Mouse (Mus musculus): ENCODE measurements at regions not wholly inside any gene's neighbourhood (a gene's known extent, or its start where the extent isn't known, plus 50 kb on each side); places are given as distances from the start of the nearest gene placed in this dataset.

- TF ChIP-seq CTCF (IDR thresholded peaks at IDR 0.05; ENCODE audit: insufficient read depth, low read length): no peak
- TF ChIP-seq POLR2A (IDR thresholded peaks at IDR 0.05; ENCODE audit: borderline replicate concordance, extremely low read depth, low read depth, low read length): no peak
Measured at GRCm38 (mm10) chr14:52565606-52566005, 70.1 kb upstream of the Olfr1507 start.
